Mouse (Mus musculus) heart, embryonic 12.5 days (tissue): ENCODE measurements around the gene Dis3l2. TPM values are rescaled to one million over a fixed set of nuclear protein-coding genes. Genes with fewer than 3 reads are reported as not detected.

ENCODE experiments used
- ATAC-seq: fragments of 200-750 bp; cut with Nextera tagmentation; 2 replicates; pipeline ENCODE4 v1.8.0; 2017; ENCODE audit warnings: moderate TSS enrichment, moderate library complexity; ENCODE audit not compliant: insufficient number of reproducible peaks, low FRiP score
- H3K27ac ChIP-seq: fragments of 300-500 bp; sonication (generic); 2 replicates; pipeline ENCODE4 v1.5.1; 2016; ENCODE audit warnings: mild to moderate bottlenecking, moderate library complexity; ENCODE audit not compliant: poor library complexity, severe bottlenecking
- H3K27me3 ChIP-seq: fragments of 300-500 bp; sonication (generic); replicated peaks from 2 replicates; pipeline ENCODE4 v1.6.1; 2016; ENCODE audit warnings: mild to moderate bottlenecking, moderate library complexity
- H3K36me3 ChIP-seq: fragments of 300-500 bp; sonication (generic); 2 replicates; pipeline ENCODE4 v1.6.1; 2016; ENCODE audit warnings: mild to moderate bottlenecking, moderate library complexity
- H3K4me1 ChIP-seq: fragments of 300-500 bp; sonication (generic); replicated peaks from 2 replicates; pipeline ENCODE4 v1.6.1; 2016; ENCODE audit warnings: mild to moderate bottlenecking
- H3K4me2 ChIP-seq: fragments of 300-500 bp; sonication (generic); 2 replicates; pipeline ENCODE4 v1.6.1; 2016; ENCODE audit warnings: mild to moderate bottlenecking, moderate library complexity
- H3K4me3 ChIP-seq: fragments of 300-500 bp; sonication (generic); 2 replicates; pipeline ENCODE4 v1.5.1; 2016; ENCODE audit warnings: mild to moderate bottlenecking
- H3K9ac ChIP-seq: fragments of 300-500 bp; sonication (generic); 2 replicates; pipeline ENCODE4 v1.6.1; 2016; ENCODE audit warnings: mild to moderate bottlenecking, moderate library complexity
- H3K9me3 ChIP-seq: fragments of 300-500 bp; sonication (generic); replicated peaks from 2 replicates; pipeline ENCODE4 v1.6.1; 2016; ENCODE audit warnings: mild to moderate bottlenecking, moderate library complexity
- WGBS: fragments of 180-500 bp; shearing (Covaris S2); methylation state at CpG from one replicate; pipeline ENCODE4 v1.1.7; 2016; 5-methylcytosine and 5-hydroxymethylcytosine counted together
- polyA plus RNA-seq: library from polyadenylated mRNA; unstranded; fragments of >200 nt; fragmentation: Nextera tagmentation; extraction: Ambion mirVana; gene quantifications from 2 replicates; pipeline ENCODE4 v1.2.1, GENCODE M21; 2016

Dis3l2 gene
- polyA plus RNA-seq, 1 experiment from 2014 or later, result 17.0 TPM

DNA sequence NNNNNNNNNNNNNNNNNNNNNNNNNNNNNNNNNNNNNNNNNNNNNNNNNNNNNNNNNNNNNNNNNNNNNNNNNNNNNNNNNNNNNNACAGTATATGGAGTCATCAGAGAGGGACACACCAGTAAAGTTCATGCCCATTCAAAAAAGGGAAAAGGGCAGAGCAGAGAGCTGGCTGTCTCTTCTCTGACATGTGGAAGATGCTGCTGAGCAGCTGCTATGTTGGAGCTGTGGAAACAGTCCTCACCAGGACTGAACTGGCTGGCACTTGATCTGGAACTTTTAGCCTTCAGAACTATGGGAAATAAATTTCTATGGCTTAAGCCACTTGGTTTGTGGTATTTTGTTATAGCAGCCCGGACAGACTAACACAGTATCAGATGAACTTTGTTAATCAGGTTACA is 273.4 kb downstream of the Dis3l2 start:
- Histone ChIP-seq H3K27me3 (no peaks in the 10 kb centered on the region), H3K9me3 (no peaks in the 10 kb centered on the region), H3K36me3 (peaks cover 8% of the 10 kb centered on the region; the same call in 1 of the 2 replicates), H3K4me2 (no peak overlapping the region), H3K9ac (no peak overlapping the region), H3K4me3 (no peak overlapping the region), H3K4me1 (no peaks in the 10 kb centered on the region), H3K27ac (no peak overlapping the region)
- ATAC-seq, result no peak
- 72% methylated on average over 1 of the region's 1 CpGs for WGBS

DNA sequence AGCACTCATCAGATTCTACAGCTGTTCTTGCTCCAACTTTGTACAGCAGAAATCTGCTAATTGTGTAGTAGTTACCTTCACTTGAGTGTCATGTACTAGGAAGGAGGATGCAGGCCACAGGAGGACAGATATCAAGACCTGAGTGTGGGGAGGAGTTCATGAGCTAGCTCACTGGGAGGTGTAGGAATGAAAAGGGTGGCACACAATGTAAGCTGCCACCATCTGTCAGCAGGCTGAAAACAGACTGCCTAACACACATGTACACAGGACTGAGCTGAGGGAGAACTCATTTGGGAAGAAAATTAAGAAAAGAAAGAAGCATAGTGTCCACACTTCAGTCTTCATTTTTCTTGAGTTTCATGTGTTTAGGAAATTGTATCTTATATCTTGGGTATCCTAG is 282.8 kb downstream of the Dis3l2 start:
- no peak for ATAC-seq
- Histone ChIP-seq H3K27me3 (no peaks in the 10 kb centered on the region), H3K9me3 (no peaks in the 10 kb centered on the region), H3K27ac (no peak overlapping the region), H3K4me3 (no peak overlapping the region), H3K4me2 (no peak overlapping the region), H3K36me3 (peaks cover 3% of the 10 kb centered on the region; the same call in 1 of the 2 replicates), H3K9ac (no peak overlapping the region), H3K4me1 (no peaks in the 10 kb centered on the region)

DNA sequence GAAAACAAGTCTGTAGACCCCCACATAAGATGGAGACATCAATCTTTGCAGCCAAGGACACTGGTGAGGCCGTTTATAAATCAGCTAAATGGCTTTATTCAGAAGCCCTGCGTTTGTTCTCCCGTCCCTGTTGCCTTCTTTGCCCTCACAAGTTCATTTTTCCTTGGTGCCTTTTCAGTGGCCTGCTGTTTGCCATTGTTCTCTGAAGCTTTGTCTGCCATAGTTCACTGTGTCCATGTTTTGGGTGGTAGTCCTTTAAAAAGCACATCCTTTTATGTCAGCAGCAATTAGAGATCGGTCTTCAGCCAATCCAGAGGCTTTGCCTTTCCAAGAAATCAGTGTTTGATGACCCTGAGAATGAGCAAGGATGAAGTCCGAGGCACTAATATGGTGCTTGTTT is 289.2 kb downstream of the Dis3l2 start:
- Histone ChIP-seq H3K4me1 (no peaks in the 10 kb centered on the region), H3K36me3 (0 out of 2 replicates have a peak, but pooled peaks cover 6% of the 10 kb centered on the region), H3K4me3 (no peak overlapping the region), H3K4me2 (no peak overlapping the region), H3K27ac (no peak overlapping the region), H3K9me3 (no peaks in the 10 kb centered on the region), H3K27me3 (no peaks in the 10 kb centered on the region), H3K9ac (no peak overlapping the region)
- 73% methylated on average over 5 of the region's 5 CpGs for WGBS
- no peak for ATAC-seq

DNA sequence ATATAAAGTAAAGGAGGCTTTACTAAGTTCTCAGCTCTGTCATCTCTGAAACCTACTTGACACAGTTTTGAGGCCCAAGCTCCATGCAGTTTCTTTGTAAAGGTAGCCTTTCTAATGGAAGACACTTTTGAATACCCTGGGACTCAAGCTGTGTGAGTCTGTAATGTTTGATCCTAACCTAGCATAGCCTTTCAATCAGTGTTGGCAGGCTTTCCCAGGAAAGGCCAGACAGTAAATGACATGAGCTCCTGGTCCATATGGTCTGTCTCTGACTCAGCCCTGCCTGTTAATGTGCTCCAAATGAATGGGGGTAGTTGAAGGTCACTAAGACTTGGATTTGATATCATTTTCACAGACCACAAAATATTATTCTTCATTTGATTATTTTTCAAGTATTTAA is 290.4 kb downstream of the Dis3l2 start:
- Histone ChIP-seq H3K27me3 (no peaks in the 10 kb centered on the region), H3K27ac (no peak overlapping the region), H3K9me3 (no peaks in the 10 kb centered on the region), H3K36me3 (0 out of 2 replicates have a peak, but pooled peaks cover 6% of the 10 kb centered on the region), H3K9ac (no peak overlapping the region), H3K4me3 (no peak overlapping the region), H3K4me1 (no peaks in the 10 kb centered on the region), H3K4me2 (no peak overlapping the region)
- no peak for ATAC-seq

DNA sequence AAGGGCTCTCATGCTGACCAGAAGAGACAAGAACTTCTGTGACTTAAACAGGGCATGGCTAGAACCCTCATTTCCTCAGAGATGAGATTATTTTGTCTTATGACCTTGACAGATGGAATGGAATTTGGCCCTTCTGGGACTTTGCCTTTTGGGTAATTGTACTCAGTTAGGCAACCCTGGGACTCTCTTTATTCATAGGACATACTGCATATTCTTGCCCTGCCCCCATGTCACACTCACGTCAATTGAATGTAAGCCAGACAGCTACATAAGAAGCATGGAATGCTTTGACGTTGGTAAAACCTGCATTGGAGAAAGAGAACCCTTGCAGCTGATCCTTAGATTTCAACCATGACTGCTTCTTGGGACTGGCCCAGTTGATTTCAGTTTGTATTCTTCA is 294.4 kb downstream of the Dis3l2 start:
- no peak overlapping the region for H3K9ac ChIP-seq
- H3K27ac ChIP-seq, result no peak overlapping the region
- no peak for ATAC-seq
- WGBS, result 68% methylated on average over 2 of the region's 2 CpGs
- H3K4me3 ChIP-seq, result no peak overlapping the region
- H3K4me2 ChIP-seq, result no peak overlapping the region
- no peaks in the 10 kb centered on the region for H3K27me3 ChIP-seq
- H3K4me1 ChIP-seq, result no peaks in the 10 kb centered on the region
- no peaks in the 10 kb centered on the region for H3K9me3 ChIP-seq
- H3K36me3 ChIP-seq, result 0 out of 2 replicates have a peak, but pooled peaks cover 3% of the 10 kb centered on the region

DNA sequence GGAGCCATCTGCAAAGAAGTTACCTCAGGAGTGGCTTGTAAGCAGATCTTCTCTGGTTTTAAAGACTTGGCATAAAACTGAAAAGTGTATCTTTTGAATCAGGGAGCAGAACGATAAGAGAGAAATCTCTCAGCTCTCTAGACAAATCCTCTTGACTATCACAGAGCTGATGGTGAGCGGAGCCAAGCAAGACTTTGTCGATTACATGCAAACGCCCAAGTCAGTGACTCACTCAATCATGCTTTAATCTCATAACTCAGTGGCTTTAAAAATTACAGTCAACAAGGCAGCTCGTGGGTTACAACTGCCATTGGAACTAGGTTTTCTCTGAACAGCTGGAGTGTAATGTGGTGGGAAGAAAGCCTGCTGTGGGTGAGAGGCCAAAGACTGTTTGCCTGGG is 297.8 kb downstream of the Dis3l2 start:
- Histone ChIP-seq H3K4me1 (0 out of 2 replicates have a peak, but pooled peaks cover 1% of the 10 kb centered on the region), H3K4me3 (no peak overlapping the region), H3K27ac (no peak overlapping the region), H3K4me2 (no peak overlapping the region), H3K27me3 (no peaks in the 10 kb centered on the region), H3K36me3 (no peaks in the 10 kb centered on the region), H3K9me3 (no peaks in the 10 kb centered on the region), H3K9ac (no peak overlapping the region)
- no peak for ATAC-seq
- WGBS, result 70% methylated on average over 5 of the region's 5 CpGs

DNA sequence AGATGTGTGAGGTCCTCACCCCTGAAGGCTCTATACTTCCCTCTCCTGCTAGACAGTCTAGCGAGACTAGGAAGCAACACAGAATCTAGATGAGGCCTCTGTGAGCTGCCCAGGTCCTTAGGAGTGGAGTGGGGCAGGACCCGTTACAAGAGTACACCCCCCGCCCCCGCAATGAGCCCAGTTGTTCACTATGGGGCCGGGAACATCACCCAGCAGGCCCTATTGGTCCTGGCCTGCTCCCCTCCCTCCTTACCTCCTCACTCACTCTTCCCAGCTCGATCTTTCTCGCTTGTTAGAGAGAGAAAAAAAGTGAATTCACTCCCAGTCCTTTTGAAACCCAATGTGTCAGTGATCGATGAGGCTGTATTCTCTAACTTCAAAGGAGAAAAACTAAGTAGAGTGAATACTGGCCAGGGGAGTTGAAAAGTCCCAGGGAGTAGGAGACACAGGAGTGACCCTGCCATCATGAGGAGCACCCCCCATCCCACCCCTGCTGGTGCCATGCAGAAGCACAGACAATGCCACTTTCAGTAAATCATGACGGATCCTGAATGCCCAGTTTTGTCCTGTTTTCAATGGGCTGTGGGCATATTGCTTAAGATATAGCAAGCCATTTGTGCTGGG is 299.0 kb downstream of the Dis3l2 start:
- ATAC-seq, result no peak
- Histone ChIP-seq H3K36me3 (no peaks in the 10 kb centered on the region), H3K4me3 (no peak overlapping the region), H3K27me3 (no peaks in the 10 kb centered on the region), H3K4me1 (0 out of 2 replicates have a peak, but pooled peaks cover 3% of the 10 kb centered on the region), H3K9me3 (no peaks in the 10 kb centered on the region), H3K4me2 (no peak overlapping the region), H3K9ac (no peak overlapping the region), H3K27ac (no peak overlapping the region)
- 51% methylated on average over 9 of the region's 9 CpGs for WGBS

DNA sequence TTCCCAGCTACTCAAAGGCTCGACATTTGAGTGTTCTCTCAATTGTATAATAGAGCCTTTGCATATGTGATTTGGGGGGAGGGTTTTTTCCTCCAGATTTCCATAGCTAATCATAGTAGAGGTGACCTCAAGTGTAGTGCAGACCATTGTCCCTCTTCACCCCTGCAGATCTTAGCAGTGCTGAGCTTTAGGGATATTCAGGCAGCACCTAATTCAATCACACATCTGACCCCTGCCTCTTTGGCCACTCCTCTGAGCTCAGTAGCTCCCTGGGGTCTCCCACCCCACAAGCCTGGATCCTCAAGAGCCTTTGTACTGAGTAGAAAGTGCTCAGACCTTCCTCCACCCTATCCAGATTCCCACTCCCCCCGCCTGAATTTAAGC is 299.6 kb downstream of the Dis3l2 start:
- Histone ChIP-seq H3K4me2 (no peak overlapping the region), H3K9me3 (no peaks in the 10 kb centered on the region), H3K27me3 (no peaks in the 10 kb centered on the region), H3K27ac (no peak overlapping the region), H3K9ac (no peak overlapping the region), H3K36me3 (no peaks in the 10 kb centered on the region), H3K4me1 (0 out of 2 replicates have a peak, but pooled peaks cover 3% of the 10 kb centered on the region), H3K4me3 (no peak overlapping the region)
- no peak for ATAC-seq
- 51% methylated on average over 2 of the region's 2 CpGs for WGBS

DNA sequence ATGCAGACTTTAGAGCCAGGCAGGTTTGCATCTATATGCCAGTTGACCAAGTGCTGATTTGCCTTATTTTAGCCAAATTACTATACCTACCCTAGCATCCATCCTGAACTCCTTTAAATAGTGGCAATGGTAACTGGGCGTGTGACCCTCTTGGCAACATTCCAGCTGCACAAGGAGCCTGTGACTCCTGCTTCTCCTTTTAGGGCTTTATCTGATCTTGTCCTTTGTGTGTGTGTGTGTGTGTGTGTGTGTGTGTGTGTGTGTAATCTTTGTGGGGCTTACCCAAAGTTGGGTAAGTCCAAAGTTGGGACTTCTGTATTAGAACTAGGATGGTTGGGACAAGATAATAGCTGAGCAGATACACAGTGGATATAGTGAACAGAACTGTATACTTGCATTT is 302.8 kb downstream of the Dis3l2 start:
- Histone ChIP-seq H3K27me3 (no peaks in the 10 kb centered on the region), H3K4me2 (no peak overlapping the region), H3K9ac (no peak overlapping the region), H3K27ac (no peak overlapping the region), H3K4me1 (0 out of 2 replicates have a peak, but pooled peaks cover 3% of the 10 kb centered on the region), H3K4me3 (no peak overlapping the region), H3K9me3 (no peaks in the 10 kb centered on the region), H3K36me3 (no peaks in the 10 kb centered on the region)
- 66% methylated on average over 1 of the region's 1 CpGs for WGBS
- ATAC-seq, result no peak

DNA sequence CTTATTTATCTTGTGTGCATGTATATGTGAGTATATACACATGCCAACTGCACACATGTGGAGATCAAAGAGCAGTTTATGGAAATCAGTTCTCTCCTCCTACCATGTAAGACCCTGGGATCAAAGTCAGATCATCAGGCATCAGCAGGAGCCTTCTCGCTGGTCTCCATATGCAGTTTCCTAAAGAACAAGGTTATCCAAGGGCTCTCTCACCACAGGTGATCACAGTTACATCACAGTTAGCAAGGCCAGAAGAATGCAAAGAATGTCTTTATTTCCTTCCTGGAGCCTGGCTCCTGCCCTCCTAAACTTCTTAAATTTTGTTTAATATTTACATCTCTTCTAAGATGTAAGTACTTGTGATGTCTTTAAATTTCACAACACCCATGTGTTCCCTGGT is 304.6 kb downstream of the Dis3l2 start:
- Histone ChIP-seq H3K27ac (no peak overlapping the region), H3K4me1 (0 out of 2 replicates have a peak, but pooled peaks cover 3% of the 10 kb centered on the region), H3K27me3 (no peaks in the 10 kb centered on the region), H3K36me3 (no peaks in the 10 kb centered on the region), H3K9me3 (no peaks in the 10 kb centered on the region), H3K4me3 (no peak overlapping the region), H3K4me2 (no peak overlapping the region), H3K9ac (no peak overlapping the region)
- WGBS, result 30% methylated on average over 1 of the region's 1 CpGs
- ATAC-seq, result no peak

DNA sequence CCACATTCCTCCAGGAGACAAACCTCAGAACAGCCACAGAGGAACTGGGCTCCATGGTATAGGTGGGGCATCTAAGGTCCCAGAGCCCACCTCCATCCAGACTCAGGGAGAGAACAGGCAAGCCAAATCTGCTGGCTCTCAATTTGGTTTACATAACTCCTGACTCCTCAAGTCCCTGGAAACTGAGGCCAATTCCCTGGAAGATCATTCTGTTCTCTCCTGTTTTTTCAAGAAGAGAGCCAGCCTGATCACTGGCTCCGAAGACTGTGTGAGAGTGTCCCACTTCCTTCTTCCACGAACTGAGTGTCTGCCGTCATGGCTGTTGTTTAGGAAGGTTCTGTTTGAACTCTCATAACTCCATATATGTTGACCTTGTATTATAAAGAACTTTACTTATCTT is 305.5 kb downstream of the Dis3l2 start:
- Histone ChIP-seq H3K27me3 (no peaks in the 10 kb centered on the region), H3K9me3 (no peaks in the 10 kb centered on the region), H3K36me3 (no peaks in the 10 kb centered on the region), H3K4me1 (0 out of 2 replicates have a peak, but pooled peaks cover 3% of the 10 kb centered on the region), H3K9ac (no peak overlapping the region), H3K4me2 (no peak overlapping the region), H3K27ac (no peak overlapping the region), H3K4me3 (no peak overlapping the region)
- WGBS, result 87% methylated on average over 3 of the region's 3 CpGs
- ATAC-seq, result no peak
